Mouse (Mus musculus): ENCODE data around the gene Zbtb1. TPM values are rescaled to one million over a fixed set of nuclear protein-coding genes. Genes with fewer than 3 reads are reported as not detected.

Zbtb1 gene
- polyA plus RNA-seq (2012; rRNA removed): 3.5 and 3.7 TPM in 2 replicates

DNA sequence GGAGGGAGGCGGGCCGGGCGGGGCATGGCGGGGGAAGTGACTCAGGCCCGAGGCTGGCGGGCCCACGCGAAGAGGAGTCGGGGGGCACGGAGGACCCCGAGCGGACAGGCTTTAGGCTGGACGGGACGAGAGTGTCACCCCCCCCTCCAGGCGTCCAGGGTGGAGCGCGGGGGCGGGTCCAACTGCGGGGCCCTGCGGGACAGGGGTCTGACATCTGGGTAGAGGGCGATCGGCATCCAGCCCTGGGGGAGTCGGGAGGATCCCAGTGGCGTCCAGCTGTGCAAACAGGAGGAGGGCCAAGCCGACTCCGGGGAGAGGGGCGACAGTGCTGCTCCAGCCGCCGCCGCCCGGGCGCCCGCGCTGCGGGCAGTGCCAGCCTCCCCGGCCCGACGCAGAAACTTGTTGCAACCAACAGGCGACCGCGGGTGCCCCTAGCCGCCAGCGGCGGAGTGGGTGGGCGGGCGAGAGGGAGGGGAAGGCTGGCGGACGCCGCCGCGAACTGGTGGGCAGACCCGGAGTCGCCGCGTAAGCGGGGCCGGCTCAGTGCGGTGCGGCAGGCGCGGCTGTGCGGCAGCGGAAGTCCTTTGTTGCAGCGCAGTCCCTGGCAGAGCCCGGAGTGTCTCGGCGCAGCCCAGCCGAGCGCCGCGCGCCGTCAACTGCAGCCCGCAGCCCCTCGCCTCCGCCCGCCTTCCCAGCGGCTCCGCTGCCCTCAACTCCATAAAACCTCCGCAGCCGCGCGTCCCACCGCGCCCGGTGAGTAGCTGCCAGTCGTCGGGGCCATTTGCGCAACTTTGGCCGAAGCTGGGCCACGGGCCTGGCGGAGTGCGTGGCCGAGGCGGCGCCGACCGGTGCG lies at the start of gene Zbtb1:
Zbtb1 (plus strand) TSS at position 289 of the 853 bp plus-strand sequence.
- peak within 1 kb of the TSS; percentile 92 for H3K4me3 ChIP-seq (ENCODE audit: insufficient read depth, low read length)
- peak within 1 kb of the TSS; percentile 100 for H3K27ac ChIP-seq (ENCODE audit: insufficient read depth, low read length)
- TF ChIP-seq CTCF (IDR thresholded peaks at IDR 0.05; ENCODE audit: extremely low read depth, insufficient read depth, low read length) (no peak), POLR2A (IDR thresholded peaks at IDR 0.05; ENCODE audit: extremely low read depth, insufficient read depth, low read length) (peak; percentile 49)
- H3K4me1 ChIP-seq (ENCODE audit: control insufficient read depth, insufficient read depth, low read length): peaks cover 9% of the 10 kb centered on the region; the same call in 1 of the 2 replicates

DNA sequence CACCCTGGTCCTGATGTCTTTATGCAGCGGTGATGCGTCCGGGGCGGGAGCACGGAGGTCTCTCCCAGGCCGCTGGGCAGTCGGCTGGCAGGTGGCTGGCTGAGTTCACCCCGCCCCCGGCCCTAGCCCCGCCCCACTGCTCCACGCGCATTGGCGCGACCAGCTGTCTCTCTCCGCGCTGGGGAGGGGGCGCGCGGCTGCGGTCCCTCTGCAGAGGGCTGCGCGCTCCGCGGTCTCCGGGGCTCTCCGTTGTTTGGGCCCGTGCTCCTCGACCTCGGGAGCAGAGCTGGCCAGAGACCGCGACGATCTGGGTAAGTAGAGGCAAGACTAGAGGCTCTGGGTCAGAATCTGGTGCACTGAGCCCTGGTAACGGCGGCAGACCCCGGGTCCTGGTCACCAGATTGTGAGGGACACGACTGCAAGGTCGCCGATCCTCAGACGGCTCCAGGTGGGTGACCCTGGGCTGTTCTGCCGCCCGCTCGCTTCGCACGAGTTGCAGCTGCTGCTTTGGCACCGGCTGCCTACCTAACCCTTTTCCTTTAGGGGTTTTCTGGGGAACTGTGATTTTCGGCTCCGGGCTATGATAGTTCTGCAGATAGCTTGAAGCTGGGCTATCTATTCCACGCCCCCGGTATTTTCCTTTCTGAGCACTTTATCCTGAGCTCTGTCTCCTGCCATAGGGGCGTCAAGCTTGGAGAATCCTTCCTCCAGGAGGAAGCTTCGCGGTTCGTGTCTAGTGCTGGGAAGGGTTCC lies 45.2 kb upstream of the Zbtb1 start, which contains the start of gene Akap5:
Akap5 (plus strand) TSS at position 213 of the 753 bp plus-strand sequence.
- peaks cover 2% of the 10 kb centered on the region; the same call in 1 of the 2 replicates for H3K4me1 ChIP-seq (ENCODE audit: control insufficient read depth, insufficient read depth, low read length)
- peak within 1 kb of the TSS; percentile 57 for H3K4me3 ChIP-seq (ENCODE audit: insufficient read depth, low read length)
- peak; percentile 59; the same call in 1 of the 2 replicates for TF ChIP-seq POLR2A (IDR thresholded peaks at IDR 0.05; ENCODE audit: extremely low read depth, insufficient read depth, low read length)
- TF ChIP-seq CTCF (IDR thresholded peaks at IDR 0.05; ENCODE audit: extremely low read depth, insufficient read depth, low read length): no peak
- peak within 1 kb of the TSS; percentile 85 for H3K27ac ChIP-seq (ENCODE audit: insufficient read depth, low read length)

DNA sequence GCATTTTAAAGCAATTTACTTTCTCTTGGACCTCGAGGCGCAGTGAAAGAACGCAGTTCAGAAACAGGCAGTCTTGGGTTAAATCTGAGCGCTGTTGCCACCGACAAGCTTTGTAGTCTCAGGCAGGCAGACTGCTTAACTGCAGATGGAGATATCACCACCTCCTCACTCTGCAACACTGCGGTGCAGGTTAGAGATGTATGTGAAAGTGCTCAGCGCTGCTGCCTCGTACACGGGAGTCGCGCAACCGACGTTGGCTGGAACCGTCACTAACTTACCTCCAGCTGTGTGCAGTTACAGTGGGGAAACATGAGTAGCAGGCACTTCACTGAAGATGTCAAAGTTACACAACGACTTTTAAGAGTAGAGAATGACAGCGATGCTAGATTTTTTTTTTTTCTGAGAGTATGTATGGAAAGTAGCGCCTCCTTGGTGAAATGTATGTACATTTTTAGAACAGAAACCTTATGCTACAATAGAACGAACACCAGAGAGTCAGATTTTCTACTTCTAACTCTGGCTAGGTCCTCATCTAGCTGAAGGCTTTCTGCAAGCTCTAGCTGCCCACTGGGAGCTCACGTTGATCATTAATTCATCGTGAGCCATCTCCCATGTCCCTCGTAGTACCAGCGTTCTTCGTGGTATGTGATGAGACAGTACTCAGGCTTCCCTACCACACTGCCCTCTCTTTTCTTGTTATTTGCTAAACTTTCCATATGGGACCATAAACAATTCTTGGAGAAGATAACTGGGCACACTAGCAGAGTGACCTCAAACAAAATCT lies 43.4 kb upstream of the Zbtb1 start:
- Histone ChIP-seq H3K4me3 (ENCODE audit: insufficient read depth, low read length) (peak overlapping the region; percentile 57), H3K4me1 (ENCODE audit: control insufficient read depth, insufficient read depth, low read length) (peaks cover 2% of the 10 kb centered on the region; the same call in 1 of the 2 replicates), H3K27ac (ENCODE audit: insufficient read depth, low read length) (peak overlapping the region; percentile 52; the same call in 1 of the 2 replicates)
- TF ChIP-seq CTCF (IDR thresholded peaks at IDR 0.05; ENCODE audit: extremely low read depth, insufficient read depth, low read length) (no peak), POLR2A (IDR thresholded peaks at IDR 0.05; ENCODE audit: extremely low read depth, insufficient read depth, low read length) (peak; percentile 41)

DNA sequence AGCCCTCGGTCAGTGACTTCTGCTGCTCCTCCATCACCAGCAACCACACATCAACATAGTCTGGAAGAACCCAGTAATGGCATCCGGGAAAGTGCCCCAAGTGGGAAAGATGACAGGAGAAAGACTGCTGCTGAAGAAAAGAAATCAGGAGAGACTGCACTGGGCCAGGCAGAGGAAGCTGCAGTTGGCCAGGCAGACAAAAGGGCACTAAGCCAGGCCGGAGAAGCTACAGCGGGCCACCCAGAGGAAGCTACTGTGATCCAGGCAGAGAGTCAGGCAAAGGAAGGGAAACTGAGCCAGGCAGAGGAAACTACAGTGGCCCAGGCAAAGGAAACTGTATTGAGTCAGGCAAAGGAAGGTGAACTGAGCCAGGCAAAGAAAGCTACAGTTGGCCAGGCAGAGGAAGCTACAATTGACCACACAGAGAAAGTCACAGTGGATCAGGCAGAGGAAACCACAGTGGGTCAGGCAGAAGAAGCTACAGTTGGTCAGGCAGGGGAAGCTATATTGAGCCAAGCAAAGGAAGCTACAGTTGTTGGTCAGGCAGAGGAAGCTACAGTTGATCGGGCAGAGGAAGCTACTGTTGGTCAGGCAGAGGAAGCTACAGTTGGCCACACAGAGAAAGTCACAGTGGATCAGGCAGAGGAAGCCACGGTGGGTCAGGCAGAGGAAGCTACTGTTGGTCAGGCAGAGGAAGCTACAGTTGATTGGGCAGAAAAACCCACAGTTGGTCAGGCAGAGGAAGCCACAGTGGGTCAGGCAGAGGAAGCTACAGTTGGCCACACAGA lies 41.3 kb upstream of the Zbtb1 start:
- no peak overlapping the region for H3K27ac ChIP-seq (ENCODE audit: insufficient read depth, low read length)
- TF ChIP-seq CTCF (IDR thresholded peaks at IDR 0.05; ENCODE audit: extremely low read depth, insufficient read depth, low read length) (no peak), POLR2A (IDR thresholded peaks at IDR 0.05; ENCODE audit: extremely low read depth, insufficient read depth, low read length) (no peak)
- no peak overlapping the region for H3K4me3 ChIP-seq (ENCODE audit: insufficient read depth, low read length)
- peaks cover 2% of the 10 kb centered on the region; the same call in 1 of the 2 replicates for H3K4me1 ChIP-seq (ENCODE audit: control insufficient read depth, insufficient read depth, low read length)

DNA sequence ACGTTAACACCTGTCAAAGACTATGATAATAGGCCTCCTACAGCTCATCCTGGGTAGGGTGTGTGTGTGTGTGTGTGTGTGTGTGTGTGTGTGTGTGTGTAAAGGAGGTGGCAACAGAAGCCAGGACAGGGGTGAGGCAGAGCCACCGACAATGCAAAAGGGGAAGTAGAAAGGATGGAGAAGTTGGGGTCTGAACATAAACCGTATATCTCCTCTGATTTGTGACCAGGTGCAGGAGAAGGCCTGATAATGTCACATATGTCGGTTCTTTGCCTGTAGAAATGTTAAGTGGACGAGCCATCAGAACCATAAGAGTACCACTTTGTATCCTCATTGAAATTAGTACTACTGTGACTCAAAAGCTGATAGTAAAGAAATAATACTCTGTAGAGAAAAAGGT lies 36.4 kb upstream of the Zbtb1 start:
- Histone ChIP-seq H3K27ac (ENCODE audit: insufficient read depth, low read length) (no peak overlapping the region), H3K4me1 (ENCODE audit: control insufficient read depth, insufficient read depth, low read length) (no peaks in the 10 kb centered on the region), H3K4me3 (ENCODE audit: insufficient read depth, low read length) (no peak overlapping the region)
- TF ChIP-seq POLR2A (IDR thresholded peaks at IDR 0.05; ENCODE audit: extremely low read depth, insufficient read depth, low read length) (no peak), CTCF (IDR thresholded peaks at IDR 0.05; ENCODE audit: extremely low read depth, insufficient read depth, low read length) (no peak)

DNA sequence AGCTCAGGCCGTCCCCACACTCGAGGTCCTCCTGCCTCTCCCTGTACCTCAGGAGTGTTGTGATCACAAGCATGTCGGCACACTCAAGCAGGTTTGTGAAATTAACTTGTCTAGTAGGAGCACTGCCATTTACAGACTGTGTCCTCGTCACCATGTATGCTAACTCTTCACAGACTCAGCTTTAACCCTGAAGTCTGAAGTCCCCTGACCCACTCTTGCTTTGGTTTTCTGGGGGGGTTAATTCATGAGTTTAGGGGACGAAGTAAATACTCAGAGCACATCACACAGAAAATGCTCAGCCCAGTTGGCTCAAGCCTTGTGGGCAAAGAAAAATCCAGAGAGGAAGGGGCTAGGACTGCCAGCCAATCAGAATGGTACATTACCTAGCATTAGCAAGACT lies 34.4 kb upstream of the Zbtb1 start:
- Histone ChIP-seq H3K4me3 (ENCODE audit: insufficient read depth, low read length) (no peak overlapping the region), H3K27ac (ENCODE audit: insufficient read depth, low read length) (no peak overlapping the region), H3K4me1 (ENCODE audit: control insufficient read depth, insufficient read depth, low read length) (no peaks in the 10 kb centered on the region)
- TF ChIP-seq POLR2A (IDR thresholded peaks at IDR 0.05; ENCODE audit: extremely low read depth, insufficient read depth, low read length) (no peak), CTCF (IDR thresholded peaks at IDR 0.05; ENCODE audit: extremely low read depth, insufficient read depth, low read length) (no peak)

DNA sequence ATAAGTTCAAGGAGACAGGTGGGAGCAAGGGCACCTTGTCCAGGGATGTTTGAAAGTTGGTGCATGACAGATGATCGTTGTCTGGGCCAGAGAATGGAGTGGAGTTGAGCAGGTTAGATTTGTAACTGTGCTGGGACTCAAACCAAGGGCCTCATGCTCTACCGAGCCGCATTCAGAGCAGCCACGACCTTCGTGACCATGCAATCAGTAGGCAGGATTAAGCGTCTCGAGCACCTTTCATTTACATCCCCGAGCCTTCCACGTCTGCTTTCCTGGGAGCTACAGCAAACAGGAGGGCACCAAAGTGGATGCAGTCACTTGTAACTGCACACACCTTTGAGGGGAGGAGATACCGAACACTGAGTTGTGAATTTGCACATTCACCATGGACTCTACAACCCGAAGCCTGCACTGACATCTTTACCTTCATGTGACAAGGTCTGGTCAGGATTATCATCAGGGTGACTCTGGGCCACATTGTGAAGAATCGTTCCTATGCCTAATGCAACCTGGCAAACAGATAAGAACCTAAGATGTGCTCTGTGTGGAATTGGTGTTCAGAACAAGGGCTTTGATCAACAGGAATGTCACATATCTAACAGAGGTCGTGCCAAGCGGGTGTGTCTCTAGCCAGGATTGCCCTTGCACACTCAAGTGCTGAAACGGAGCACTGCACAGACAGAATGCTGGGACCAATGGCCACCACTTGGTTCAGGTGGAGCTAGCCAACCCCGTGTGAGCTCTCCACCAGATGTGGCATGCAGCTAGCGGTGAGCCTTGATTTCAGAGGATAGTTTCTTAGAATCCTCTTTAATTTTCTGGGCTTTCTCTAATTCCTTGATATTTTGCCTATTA lies 33.7 kb upstream of the Zbtb1 start:
- Histone ChIP-seq H3K27ac (ENCODE audit: insufficient read depth, low read length) (no peak overlapping the region), H3K4me3 (ENCODE audit: insufficient read depth, low read length) (no peak overlapping the region), H3K4me1 (ENCODE audit: control insufficient read depth, insufficient read depth, low read length) (no peaks in the 10 kb centered on the region)
- TF ChIP-seq CTCF (IDR thresholded peaks at IDR 0.05; ENCODE audit: extremely low read depth, insufficient read depth, low read length): no peak
- no peak for TF ChIP-seq POLR2A (IDR thresholded peaks at IDR 0.05; ENCODE audit: extremely low read depth, insufficient read depth, low read length)

DNA sequence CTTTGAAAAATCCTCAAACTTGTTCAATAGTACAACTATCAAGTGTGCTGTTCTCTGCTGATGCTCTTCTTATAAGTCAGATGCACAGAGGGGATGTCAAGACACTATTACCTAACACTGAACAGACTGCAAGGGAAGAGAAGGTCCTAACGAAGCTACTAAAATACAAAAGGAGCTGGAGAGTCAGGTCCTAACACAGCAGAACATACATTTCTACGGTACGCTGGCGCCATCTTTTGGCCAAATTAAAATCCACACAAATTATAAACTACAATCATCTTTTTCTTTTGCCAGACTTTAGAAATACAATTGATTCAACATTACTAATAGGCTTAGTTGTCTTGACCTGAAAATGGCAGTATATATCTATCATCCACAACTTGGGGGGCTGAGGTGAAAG lies 29.0 kb upstream of the Zbtb1 start:
- Histone ChIP-seq H3K27ac (ENCODE audit: insufficient read depth, low read length) (no peak overlapping the region), H3K4me3 (ENCODE audit: insufficient read depth, low read length) (no peak overlapping the region), H3K4me1 (ENCODE audit: control insufficient read depth, insufficient read depth, low read length) (no peaks in the 10 kb centered on the region)
- TF ChIP-seq CTCF (IDR thresholded peaks at IDR 0.05; ENCODE audit: extremely low read depth, insufficient read depth, low read length) (peak; percentile 65; the same call in 1 of the 2 replicates), POLR2A (IDR thresholded peaks at IDR 0.05; ENCODE audit: extremely low read depth, insufficient read depth, low read length) (no peak)

Measured in cortical plate, adult 2 months (tissue).